Mouse (Mus musculus) bone marrow, adult 2 months (tissue): ENCODE measurements around the gene Igsf6.

Experiments used
- CTCF ChIP-seq: fragments of 200-500 bp; IDR thresholded peaks from 2 replicates; pipeline ENCODE4 v1.5.1; 2011; ENCODE audit warnings: low read length, control low read depth; ENCODE audit not compliant: control insufficient read depth, insufficient read depth
- POLR2A ChIP-seq: fragments of 200-500 bp; IDR thresholded peaks from 2 replicates; pipeline ENCODE4 v1.6.1; 2011; ENCODE audit warnings: low read depth, mild to moderate bottlenecking, control low read depth, low read length, borderline replicate concordance; ENCODE audit not compliant: control insufficient read depth

- no peak for TF ChIP-seq CTCF
- TF ChIP-seq POLR2A: no peak
These were observed 39.7 kb downstream of the Igsf6 start for GRCm38 (mm10) chr7:121034701-121035141.
